Mouse (Mus musculus) midbrain, embryonic 15.5 days (tissue): ENCODE measurements around the gene Tmem210. TPM values are rescaled to one million over a fixed set of nuclear protein-coding genes. Genes with fewer than 3 reads are reported as not detected.
A peak's percentile ranks its signal among the peaks of the same experiment; 100 is the strongest.

Experiments used
- ATAC-seq: fragments of 200-750 bp; cut with Nextera tagmentation; replicated peaks from 2 replicates; pipeline ENCODE4 v1.8.0; 2017; ENCODE audit warnings: moderate TSS enrichment
- H3K27ac ChIP-seq: fragments of 300-500 bp; sonication (generic); 2 replicates; pipeline ENCODE4 v1.5.1; 2015; ENCODE audit warnings: mild to moderate bottlenecking, inconsistent platforms
- H3K27me3 ChIP-seq: fragments of 300-500 bp; sonication (generic); replicated peaks from 2 replicates; pipeline ENCODE4 v1.6.1; 2015; ENCODE audit warnings: inconsistent platforms
- H3K36me3 ChIP-seq: fragments of 300-500 bp; sonication (generic); replicated peaks from 2 replicates; pipeline ENCODE4 v1.6.1; 2015; ENCODE audit warnings: inconsistent platforms
- H3K4me1 ChIP-seq: fragments of 300-500 bp; sonication (generic); 2 replicates; pipeline ENCODE4 v1.6.1; 2015; ENCODE audit warnings: inconsistent platforms
- H3K4me2 ChIP-seq: fragments of 300-500 bp; sonication (generic); 2 replicates; pipeline ENCODE4 v1.6.1; 2015; ENCODE audit warnings: inconsistent platforms, mild to moderate bottlenecking, moderate library complexity
- H3K4me3 ChIP-seq: fragments of 300-500 bp; sonication (generic); 2 replicates; pipeline ENCODE4 v1.5.1; 2015; ENCODE audit warnings: mild to moderate bottlenecking, inconsistent platforms
- H3K9ac ChIP-seq: fragments of 300-500 bp; sonication (generic); 2 replicates; pipeline ENCODE4 v1.6.1; 2015; ENCODE audit warnings: mild to moderate bottlenecking, inconsistent platforms
- H3K9me3 ChIP-seq: fragments of 300-500 bp; sonication (generic); 2 replicates; pipeline ENCODE4 v1.6.1; 2016; ENCODE audit warnings: inconsistent platforms
- WGBS: fragments of 180-500 bp; shearing (Covaris S2); methylation state at CpG from one replicate; pipeline ENCODE4 v1.1.7; 2015; ENCODE audit warnings: mixed read lengths; 5-methylcytosine and 5-hydroxymethylcytosine counted together
- polyA plus RNA-seq: library from polyadenylated mRNA; unstranded; fragments of >200 nt; fragmentation: Nextera tagmentation; extraction: Ambion mirVana; gene quantifications from 2 replicates; pipeline ENCODE4 v1.2.1, GENCODE M21; 2015

Gene Tmem210
- polyA plus RNA-seq, 1 experiment from 2014 or later, result not detected

- Histone ChIP-seq H3K4me2 (peak overlapping the region; percentile 99), H3K27me3 (peaks cover 8% of the 10 kb centered on the region; the same call in 1 of the 2 replicates), H3K4me3 (no peak overlapping the region), H3K9ac (no peak overlapping the region), H3K9me3 (no peaks in the 10 kb centered on the region), H3K4me1 (peaks cover 65% of the 10 kb centered on the region), H3K36me3 (peaks cover 13% of the 10 kb centered on the region), H3K27ac (no peak overlapping the region)
- ATAC-seq, result no peak
These were observed 20.7 kb upstream of the Tmem210 start for GRCm38 (mm10) chr2:25267241-25267640.

GRCm38 (mm10) chr2:25267746-25268309 is 20.1 kb upstream of the Tmem210 start:
- Histone ChIP-seq H3K4me2 (no peak overlapping the region), H3K36me3 (peaks cover 13% of the 10 kb centered on the region), H3K9me3 (no peaks in the 10 kb centered on the region), H3K4me1 (peaks cover 65% of the 10 kb centered on the region), H3K9ac (no peak overlapping the region), H3K4me3 (no peak overlapping the region), H3K27me3 (peaks cover 8% of the 10 kb centered on the region; the same call in 1 of the 2 replicates), H3K27ac (no peak overlapping the region)
- 70% methylated on average over 4 of the region's 4 CpGs for WGBS
- ATAC-seq, result no peak

- peaks cover 41% of the 10 kb centered on the region for H3K4me1 ChIP-seq
- peak within 1 kb of the TSS; percentile 91 for H3K9ac ChIP-seq
- H3K27ac ChIP-seq, result peak within 1 kb of the TSS; percentile 83
- peak; percentile 95 for ATAC-seq
- WGBS, result under 1% methylated on average over 55 of the region's 55 CpGs
- H3K4me3 ChIP-seq, result peak within 1 kb of the TSS; percentile 83
- peaks cover 39% of the 10 kb centered on the region for H3K36me3 ChIP-seq
- peak within 1 kb of the TSS; percentile 74 for H3K4me2 ChIP-seq
- no peaks in the 10 kb centered on the region for H3K9me3 ChIP-seq
- no peaks in the 10 kb centered on the region for H3K27me3 ChIP-seq
These were observed 16.0 kb upstream of the Tmem210 start, which contains the start of the genes Ssna1 and Anapc2 for GRCm38 (mm10) chr2:25271827-25272511. Gene Ssna1 (minus strand): TSS chr2:25272438. Gene Anapc2 (plus strand): TSS chr2:25272478.

- WGBS, result under 1% methylated on average over 29 of the region's 29 CpGs
- H3K4me3 ChIP-seq, result peak overlapping the region; percentile 83
- peaks cover 36% of the 10 kb centered on the region for H3K4me1 ChIP-seq
- peak; percentile 79 for ATAC-seq
- H3K9ac ChIP-seq, result peak overlapping the region; percentile 91
- H3K4me2 ChIP-seq, result peak overlapping the region; percentile 74
- peak overlapping the region; percentile 83 for H3K27ac ChIP-seq
- H3K27me3 ChIP-seq, result no peaks in the 10 kb centered on the region
- no peaks in the 10 kb centered on the region for H3K9me3 ChIP-seq
- H3K36me3 ChIP-seq, result peaks cover 45% of the 10 kb centered on the region
These were observed 15.4 kb upstream of the Tmem210 start for GRCm38 (mm10) chr2:25272515-25272914.

- Histone ChIP-seq H3K9me3 (no peaks in the 10 kb centered on the region), H3K4me3 (peak overlapping the region; percentile 83), H3K9ac (peak overlapping the region; percentile 91), H3K4me1 (peaks cover 31% of the 10 kb centered on the region), H3K4me2 (peak overlapping the region; percentile 74), H3K36me3 (peaks cover 47% of the 10 kb centered on the region), H3K27ac (peak overlapping the region; percentile 83), H3K27me3 (no peaks in the 10 kb centered on the region)
- ATAC-seq, result no peak
- 46% methylated on average over 16 of the region's 16 CpGs for WGBS
These were observed 14.9 kb upstream of the Tmem210 start for GRCm38 (mm10) chr2:25273010-25273409.

GRCm38 (mm10) chr2:25278928-25279882 is 8.7 kb upstream of the Tmem210 start:
- Histone ChIP-seq H3K4me3 (no peak overlapping the region), H3K4me2 (no peak overlapping the region), H3K27me3 (no peaks in the 10 kb centered on the region), H3K9ac (no peak overlapping the region), H3K36me3 (peaks cover 60% of the 10 kb centered on the region), H3K9me3 (no peaks in the 10 kb centered on the region), H3K27ac (no peak overlapping the region), H3K4me1 (peaks cover 2% of the 10 kb centered on the region)
- ATAC-seq, result peak; percentile 41
- 63% methylated on average over 13 of the region's 13 CpGs for WGBS

- Histone ChIP-seq H3K4me1 (peaks cover 16% of the 10 kb centered on the region), H3K9ac (no peak overlapping the region), H3K4me2 (no peak overlapping the region), H3K4me3 (no peak overlapping the region), H3K36me3 (peaks cover 32% of the 10 kb centered on the region), H3K9me3 (no peaks in the 10 kb centered on the region), H3K27me3 (peaks cover 28% of the 10 kb centered on the region), H3K27ac (no peak overlapping the region)
- WGBS, result 95% methylated on average over 2 of the region's 2 CpGs
- ATAC-seq, result no peak
These were observed 2.4 kb upstream of the Tmem210 start for GRCm38 (mm10) chr2:25285551-25285950.

- Histone ChIP-seq H3K27me3 (peaks cover 36% of the 10 kb centered on the region), H3K4me1 (peaks cover 23% of the 10 kb centered on the region), H3K36me3 (peaks cover 32% of the 10 kb centered on the region), H3K27ac (no peak overlapping the region), H3K9ac (no peak overlapping the region), H3K4me2 (no peak overlapping the region), H3K9me3 (no peaks in the 10 kb centered on the region), H3K4me3 (no peak overlapping the region)
- ATAC-seq, result no peak
- WGBS, result 84% methylated on average over 1 of the region's 1 CpGs
These were observed 1.6 kb upstream of the Tmem210 start for GRCm38 (mm10) chr2:25286314-25286713.

- WGBS, result 52% methylated on average over 7 of the region's 7 CpGs
- H3K27me3 ChIP-seq, result peaks cover 43% of the 10 kb centered on the region
- no peak overlapping the region for H3K9ac ChIP-seq
- ATAC-seq, result no peak; the same call in 1 of the 2 replicates
- H3K4me3 ChIP-seq, result no peak overlapping the region
- H3K4me2 ChIP-seq, result no peak overlapping the region
- H3K27ac ChIP-seq, result no peak overlapping the region
- peaks cover 27% of the 10 kb centered on the region for H3K4me1 ChIP-seq
- H3K36me3 ChIP-seq, result peaks cover 29% of the 10 kb centered on the region
- H3K9me3 ChIP-seq, result no peaks in the 10 kb centered on the region
These were observed 908 bp upstream of the Tmem210 start for GRCm38 (mm10) chr2:25286837-25287636.

- Histone ChIP-seq H3K36me3 (peaks cover 17% of the 10 kb centered on the region; the same call in 1 of the 2 replicates), H3K27me3 (peaks cover 61% of the 10 kb centered on the region), H3K4me2 (no peak overlapping the region), H3K9ac (no peak overlapping the region), H3K4me1 (peaks cover 35% of the 10 kb centered on the region), H3K27ac (no peak overlapping the region), H3K4me3 (no peak overlapping the region), H3K9me3 (no peaks in the 10 kb centered on the region)
- ATAC-seq, result no peak
- WGBS, result 87% methylated on average over 7 of the region's 7 CpGs
These were observed 895 bp downstream of the Tmem210 start for GRCm38 (mm10) chr2:25288734-25289345.

- H3K27ac ChIP-seq, result no peak within 1 kb of the TSS
- peak within 1 kb of the TSS; percentile 53 for H3K4me2 ChIP-seq
- H3K4me1 ChIP-seq, result peaks cover 35% of the 10 kb centered on the region
- peaks cover 69% of the 10 kb centered on the region for H3K27me3 ChIP-seq
- peak within 1 kb of the TSS; percentile 20 for H3K9ac ChIP-seq
- peak within 1 kb of the TSS; percentile 27 for H3K4me3 ChIP-seq
- H3K36me3 ChIP-seq, result peaks cover 17% of the 10 kb centered on the region; the same call in 1 of the 2 replicates
- 7% methylated on average over 11 of the region's 11 CpGs for WGBS
- H3K9me3 ChIP-seq, result no peaks in the 10 kb centered on the region
- no peak for ATAC-seq
These were observed 1.7 kb downstream of the Tmem210 start, which contains the start of gene Lrrc26 for GRCm38 (mm10) chr2:25289651-25290050. Gene Lrrc26 (plus strand): TSS chr2:25289915.
